Mouse (Mus musculus) neural tube, embryonic 14.5 days (tissue): Measurements from ENCODE around the gene Efemp2. TPM values are rescaled to one million over a fixed set of nuclear protein-coding genes. Genes with fewer than 3 reads are reported as not detected.
"Not testable (repeated sequence)": the region's sequence is repeated elsewhere in the genome, so short reads cannot be mapped to it uniquely, and the experiment has no call there.

Experiments used
- ATAC-seq: fragments of 200-750 bp; cut with Nextera tagmentation; 2 replicates; pipeline ENCODE4 v1.8.0; 2017; ENCODE audit warnings: low read depth, mild to moderate bottlenecking, moderate TSS enrichment, moderate library complexity
- H3K27ac ChIP-seq: fragments of 300-500 bp; sonication (generic); 2 replicates; pipeline ENCODE4 v1.5.1; 2014; ENCODE audit warnings: low read depth, mild to moderate bottlenecking, control low read depth, low read length, moderate library complexity, mixed read lengths
- H3K27me3 ChIP-seq: fragments of 300-500 bp; sonication (generic); 2 replicates; pipeline ENCODE4 v1.6.1; 2014; ENCODE audit warnings: low read length; ENCODE audit not compliant: control insufficient read depth, insufficient read depth
- H3K36me3 ChIP-seq: fragments of 300-500 bp; sonication (generic); 2 replicates; pipeline ENCODE4 v1.6.1; 2014; ENCODE audit warnings: low read length, mixed read lengths; ENCODE audit not compliant: control insufficient read depth, insufficient read depth
- H3K4me1 ChIP-seq: fragments of 300-500 bp; sonication (generic); 2 replicates; pipeline ENCODE4 v1.6.1; 2014; ENCODE audit warnings: low read length; ENCODE audit not compliant: control insufficient read depth, insufficient read depth
- H3K4me2 ChIP-seq: fragments of 300-500 bp; sonication (generic); 2 replicates; pipeline ENCODE4 v1.6.1; 2014; ENCODE audit warnings: mild to moderate bottlenecking, low read depth, low read length, control low read depth
- H3K4me3 ChIP-seq: fragments of 300-500 bp; sonication (generic); 2 replicates; pipeline ENCODE4 v1.5.1; 2014; ENCODE audit warnings: low read depth, low read length, control low read depth, mixed read lengths
- H3K9ac ChIP-seq: fragments of 300-500 bp; sonication (generic); replicated peaks from 2 replicates; pipeline ENCODE4 v1.6.1; 2014; ENCODE audit warnings: low read depth, mild to moderate bottlenecking, control low read depth, low read length, mixed read lengths
- H3K9me3 ChIP-seq: fragments of 300-500 bp; sonication (generic); 2 replicates; pipeline ENCODE4 v1.6.1; 2016; ENCODE audit warnings: low read length; ENCODE audit not compliant: control insufficient read depth
- WGBS: fragments of 180-500 bp; shearing (Covaris S2); extraction: QIAGEN DNeasy Blood & Tissue Kit; methylation state at CpG from one replicate; pipeline ENCODE4 v1.1.7; 2014; 5-methylcytosine and 5-hydroxymethylcytosine counted together
- polyA plus RNA-seq: library from polyadenylated mRNA; unstranded; fragments of >200 nt; fragmentation: Nextera tagmentation; extraction: Ambion mirVana; gene quantifications from 2 replicates; pipeline ENCODE4 v1.2.1, GENCODE M21; 2014

Gene Efemp2
- polyA plus RNA-seq, 1 experiment from 2014 or later = 30.4 TPM

- not testable (repeated sequence) for H3K9ac ChIP-seq, H3K9me3 ChIP-seq, ATAC-seq, H3K27me3 ChIP-seq
- H3K27ac ChIP-seq = peak overlapping the region; percentile 97
- peak overlapping the region; percentile 58 for H3K4me2 ChIP-seq
- H3K36me3 ChIP-seq = peaks cover 32% of the 10 kb centered on the region
- WGBS = 54% methylated on average over 10 of the region's 10 CpGs
- peaks cover 27% of the 10 kb centered on the region; the same call in 1 of the 2 replicates for H3K4me1 ChIP-seq
- H3K4me3 ChIP-seq = peak overlapping the region; percentile 93
Measured at GRCm38 (mm10) chr19:5489721-5490120, 16.0 kb downstream of the Efemp2 start.

- peak within 1 kb of the TSS; percentile 93 for H3K9ac ChIP-seq
- H3K4me2 ChIP-seq = peak within 1 kb of the TSS; percentile 89
- H3K27ac ChIP-seq = peak within 1 kb of the TSS; percentile 97
- H3K4me3 ChIP-seq = peak within 1 kb of the TSS; percentile 93
- under 1% methylated on average over 52 of the region's 62 CpGs for WGBS
- ATAC-seq = peak; percentile 69
- H3K36me3 ChIP-seq = peaks cover 32% of the 10 kb centered on the region
- H3K4me1 ChIP-seq = peaks cover 27% of the 10 kb centered on the region; the same call in 1 of the 2 replicates
- H3K27me3 ChIP-seq = no peaks in the 10 kb centered on the region
- H3K9me3 ChIP-seq = no peaks in the 10 kb centered on the region
Measured at GRCm38 (mm10) chr19:5490313-5490897, 16.7 kb downstream of the Efemp2 start, which contains the start of gene Cfl1. TSS of gene Cfl1 (plus strand) at chr19:5490455.

- Histone ChIP-seq H3K36me3 (peaks cover 37% of the 10 kb centered on the region), H3K27me3 (no peaks in the 10 kb centered on the region), H3K4me2 (peak overlapping the region; percentile 89), H3K27ac (peak overlapping the region; percentile 97), H3K9ac (peak overlapping the region; percentile 93), H3K4me3 (peak overlapping the region; percentile 93), H3K9me3 (no peaks in the 10 kb centered on the region), H3K4me1 (peaks cover 27% of the 10 kb centered on the region; the same call in 1 of the 2 replicates)
- peak; percentile 23 for ATAC-seq
- WGBS = under 1% methylated on average over 59 of the region's 59 CpGs
Measured at GRCm38 (mm10) chr19:5490898-5491708, 17.3 kb downstream of the Efemp2 start.

GRCm38 (mm10) chr19:5492641-5493040, 18.9 kb downstream of the Efemp2 start:
- ATAC-seq = no peak
- Histone ChIP-seq H3K27ac (no peak overlapping the region), H3K27me3 (no peaks in the 10 kb centered on the region), H3K4me3 (no peak overlapping the region), H3K4me2 (no peak overlapping the region), H3K9ac (no peak overlapping the region), H3K4me1 (peaks cover 20% of the 10 kb centered on the region; the same call in 1 of the 2 replicates), H3K9me3 (no peaks in the 10 kb centered on the region), H3K36me3 (peaks cover 51% of the 10 kb centered on the region)
- 91% methylated on average over 4 of the region's 4 CpGs for WGBS

- not testable (repeated sequence) for H3K9me3 ChIP-seq, H3K4me3 ChIP-seq, H3K27ac ChIP-seq, ATAC-seq, H3K4me2 ChIP-seq, H3K27me3 ChIP-seq, H3K9ac ChIP-seq
- 51% methylated on average over 9 of the region's 9 CpGs for WGBS
- Histone ChIP-seq H3K36me3 (peaks cover 54% of the 10 kb centered on the region), H3K4me1 (peaks cover 20% of the 10 kb centered on the region; the same call in 1 of the 2 replicates)
Measured at GRCm38 (mm10) chr19:5493301-5493721, 19.6 kb downstream of the Efemp2 start.

GRCm38 (mm10) chr19:5494314-5494713, 20.6 kb downstream of the Efemp2 start:
- WGBS = 91% methylated on average over 3 of the region's 3 CpGs
- ATAC-seq = no peak
- Histone ChIP-seq H3K27me3 (no peaks in the 10 kb centered on the region), H3K4me2 (no peak overlapping the region), H3K9ac (no peak overlapping the region), H3K36me3 (peaks cover 54% of the 10 kb centered on the region), H3K9me3 (no peaks in the 10 kb centered on the region), H3K4me1 (peaks cover 18% of the 10 kb centered on the region; the same call in 1 of the 2 replicates), H3K27ac (no peak overlapping the region), H3K4me3 (no peak overlapping the region)

GRCm38 (mm10) chr19:5495353-5496051, 21.7 kb downstream of the Efemp2 start:
- Histone ChIP-seq H3K4me2 (no peak overlapping the region), H3K9me3 (no peaks in the 10 kb centered on the region), H3K4me3 (no peak overlapping the region), H3K4me1 (peaks cover 15% of the 10 kb centered on the region; the same call in 1 of the 2 replicates), H3K9ac (no peak overlapping the region), H3K27ac (no peak overlapping the region), H3K27me3 (no peaks in the 10 kb centered on the region), H3K36me3 (peaks cover 54% of the 10 kb centered on the region)
- no peak for ATAC-seq
- 86% methylated on average over 12 of the region's 12 CpGs for WGBS

GRCm38 (mm10) chr19:5496052-5496370, 22.3 kb downstream of the Efemp2 start:
- Histone ChIP-seq H3K9ac (no peak overlapping the region), H3K4me2 (no peak overlapping the region), H3K9me3 (no peaks in the 10 kb centered on the region), H3K4me3 (no peak overlapping the region), H3K27me3 (no peaks in the 10 kb centered on the region), H3K36me3 (peaks cover 54% of the 10 kb centered on the region), H3K27ac (no peak overlapping the region), H3K4me1 (peaks cover 15% of the 10 kb centered on the region; the same call in 1 of the 2 replicates)
- no peak for ATAC-seq
- 89% methylated on average over 16 of the region's 16 CpGs for WGBS
